Mouse (Mus musculus): Measurements from ENCODE around the gene Arvcf. TPM values are rescaled to one million over a fixed set of nuclear protein-coding genes. Genes with fewer than 3 reads are reported as not detected.

Arvcf gene
- total and polyA plus RNA-seq, 3 experiments: 9.1 to 14.5 TPM; not detected in 1

DNA sequence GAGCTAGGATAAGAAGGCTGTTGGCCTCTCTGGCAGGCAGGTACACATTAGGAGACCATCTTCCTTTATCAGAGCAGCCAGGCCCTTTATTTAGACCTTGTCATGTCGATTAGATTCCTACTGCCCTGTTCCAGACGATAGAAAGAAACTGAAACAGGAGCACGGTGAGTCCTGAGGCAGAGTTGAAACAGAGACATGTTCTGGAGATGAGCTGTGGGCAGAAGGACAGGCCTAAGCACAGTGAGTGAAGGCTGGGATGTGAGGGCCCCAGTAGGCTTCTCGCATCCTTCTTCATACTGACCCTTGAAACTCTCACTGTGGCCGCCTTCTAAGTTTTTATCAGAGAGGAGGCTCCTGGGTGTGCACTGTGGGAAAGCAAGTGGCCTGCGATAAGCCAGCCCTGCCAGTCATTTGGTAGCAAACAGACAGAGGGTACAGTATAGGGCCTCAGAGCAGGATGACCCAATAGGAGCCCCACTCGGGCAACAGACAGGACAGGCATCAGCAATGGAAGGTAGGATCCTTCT lies 80.6 kb downstream of the Arvcf start (continued):
- TF ChIP-seq TBP (IDR thresholded peaks at IDR 0.05; ENCODE audit: low read depth, low read length) (0 out of 2 replicates have a peak, but pooled peaks have one; percentile 46), ZNF384 (IDR thresholded peaks at IDR 0.05; ENCODE audit: low read depth, low read length) (0 out of 2 replicates have a peak, but pooled peaks have one; percentile 14), GABPA (IDR thresholded peaks at IDR 0.05; ENCODE audit: low read depth, low read length) (no peak; the same call in 1 of the 2 replicates)

DNA sequence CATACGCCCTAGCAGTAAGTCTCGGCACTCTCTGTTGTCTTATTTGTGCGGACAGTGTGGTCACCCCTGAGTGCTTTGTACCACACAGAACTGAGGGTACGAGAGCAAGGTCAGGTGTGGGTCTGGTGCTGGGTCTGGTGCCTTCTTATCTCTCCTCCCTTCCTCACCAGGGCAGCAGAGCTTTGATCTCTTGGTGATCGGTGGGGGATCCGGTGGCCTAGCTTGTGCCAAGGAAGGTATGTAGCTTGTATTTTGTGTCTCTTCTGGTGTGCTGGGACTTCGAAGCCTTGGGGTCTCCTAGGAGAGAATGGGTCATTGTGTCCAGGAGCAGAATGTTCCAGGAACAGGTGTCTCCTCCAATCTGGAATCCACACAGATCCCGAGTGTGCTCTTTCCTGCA lies 81.7 kb downstream of the Arvcf start:
- Histone ChIP-seq H3K9ac (ENCODE audit: control insufficient read depth, low read depth, low read length, poor library complexity, severe bottlenecking) (peak overlapping the region; percentile 62), H3K9me3 (replicated peaks; ENCODE audit: insufficient read depth, low read length) (no peaks in the 10 kb centered on the region), H3K27ac (ENCODE audit: control insufficient read depth, low read depth, low read length) (peak overlapping the region; percentile 93), H3K4me3 (ENCODE audit: control insufficient read depth in 1 of 2, insufficient read depth in 1 of 2, low read depth in 2 of 2, low read length in 2 of 2) (peak overlapping the region; percentile 36 to 46), H3K27me3 (ENCODE audit: control insufficient read depth in 1 of 2, insufficient read depth in 2 of 2, low read length in 2 of 2) (no peaks in the 10 kb centered on the region), H3K4me1 (ENCODE audit: control insufficient read depth in 1 of 2, insufficient read depth in 2 of 2, low read length in 2 of 2) (peaks cover 35 to 42% of the 10 kb centered on the region in 2 experiments), H3K79me2 (ENCODE audit: control insufficient read depth, insufficient read depth, low read length, poor library complexity) (peaks cover 28% of the 10 kb centered on the region), H3K36me3 (ENCODE audit: control insufficient read depth in 1 of 2, insufficient read depth in 2 of 2, low read length in 2 of 2) (peaks cover 0 to 43% of the 10 kb centered on the region in 2 experiments; a peak in 2 of 4 replicates)
- DNase-seq (ENCODE audit: low read depth, low spot score): no peak
- no peak for TF ChIP-seq EP300 (IDR thresholded peaks at IDR 0.05; ENCODE audit: low read depth in 1 of 2, low read length in 2 of 2)

DNA sequence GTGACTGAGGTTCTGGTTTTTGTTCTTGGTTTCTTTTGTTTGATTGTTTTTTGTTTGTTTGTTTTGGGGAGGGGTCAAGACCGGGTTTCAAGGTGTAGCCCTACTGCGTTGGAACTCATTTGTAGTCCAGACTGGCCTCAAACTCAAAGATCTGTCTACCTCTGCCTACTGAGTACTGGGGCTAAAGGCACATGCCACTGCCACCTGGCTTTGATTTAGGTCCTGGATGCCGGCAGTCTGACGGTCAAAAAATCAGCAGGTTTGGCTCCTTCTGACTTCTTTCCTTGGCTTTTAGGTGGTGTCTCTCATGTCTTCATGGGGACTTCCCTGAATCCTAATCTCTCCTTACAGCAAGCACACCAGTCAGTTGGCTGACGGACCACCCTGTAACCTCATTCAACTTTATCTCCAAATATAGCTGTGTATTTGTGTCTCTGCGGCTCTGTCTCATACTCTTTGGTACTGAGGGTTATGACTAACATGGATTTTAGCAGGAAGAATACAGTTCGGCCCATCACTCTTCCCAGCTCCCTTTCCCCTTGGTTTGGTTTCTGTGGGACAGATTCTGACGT lies 82.7 kb downstream of the Arvcf start:
- H3K27ac ChIP-seq (ENCODE audit: control insufficient read depth, low read depth, low read length): peak overlapping the region; percentile 41
- DNase-seq (ENCODE audit: low read depth, low spot score): peak; percentile 70
- H3K4me3 ChIP-seq (ENCODE audit: control insufficient read depth in 1 of 2, insufficient read depth in 1 of 2, low read depth in 2 of 2, low read length in 2 of 2): no peak overlapping the region; a peak in 1 of 4 replicates
- peaks cover 0 to 39% of the 10 kb centered on the region in 2 experiments; a peak in 3 of 4 replicates for H3K36me3 ChIP-seq (ENCODE audit: control insufficient read depth in 1 of 2, insufficient read depth in 2 of 2, low read length in 2 of 2)
- peaks cover 35 to 38% of the 10 kb centered on the region in 2 experiments for H3K4me1 ChIP-seq (ENCODE audit: control insufficient read depth in 1 of 2, insufficient read depth in 2 of 2, low read length in 2 of 2)
- no peaks in the 10 kb centered on the region for H3K9me3 ChIP-seq (replicated peaks; ENCODE audit: insufficient read depth, low read length)
- H3K79me2 ChIP-seq (ENCODE audit: control insufficient read depth, insufficient read depth, low read length, poor library complexity): peaks cover 22% of the 10 kb centered on the region
- H3K9ac ChIP-seq (ENCODE audit: control insufficient read depth, low read depth, low read length, poor library complexity, severe bottlenecking): no peak overlapping the region
- H3K27me3 ChIP-seq (ENCODE audit: control insufficient read depth in 1 of 2, insufficient read depth in 2 of 2, low read length in 2 of 2): no peaks in the 10 kb centered on the region
- peak; percentile 56 for TF ChIP-seq SIN3A (IDR thresholded peaks at IDR 0.05; ENCODE audit: low read length)
- TF ChIP-seq ZNF384 (IDR thresholded peaks at IDR 0.05; ENCODE audit: low read depth, low read length): no peak
- no peak for TF ChIP-seq ZKSCAN1 (IDR thresholded peaks at IDR 0.05; ENCODE audit: low read depth, low read length)
- TF ChIP-seq GATA1 (IDR thresholded peaks at IDR 0.05; ENCODE audit: low read depth, low read length): peak; percentile 43; the same call in 1 of the 2 replicates
- no peak; the same call in 1 of the 2 replicates for TF ChIP-seq MYB (IDR thresholded peaks at IDR 0.05; ENCODE audit: low read depth, low read length)
- TF ChIP-seq MEF2A (IDR thresholded peaks at IDR 0.05; ENCODE audit: extremely low read depth, insufficient replicate concordance, low read depth, low read length, poor library complexity, severe bottlenecking): no peak
- no peak for TF ChIP-seq MAFK (IDR thresholded peaks at IDR 0.05; ENCODE audit: borderline replicate concordance, low read depth, low read length)
- 0 out of 2 replicates have a peak, but pooled peaks have one; percentile 45 for TF ChIP-seq ETS1 (IDR thresholded peaks at IDR 0.05; ENCODE audit: low read depth, low read length)
- TF ChIP-seq CTCF (IDR thresholded peaks at IDR 0.05 in 2 of 3, conservative IDR thresholded peaks at IDR 0.05 in 1 of 3; ENCODE audit: control insufficient read depth in 1 of 3, insufficient read depth in 1 of 3, low read depth in 2 of 3, low read length in 3 of 3, poor library complexity in 1 of 3, severe bottlenecking in 1 of 3): no peak
- TF ChIP-seq RCOR1 (IDR thresholded peaks at IDR 0.05; ENCODE audit: low read depth, low read length): no peak; the same call in 1 of the 2 replicates
- TF ChIP-seq MAX (IDR thresholded peaks at IDR 0.05; ENCODE audit: low read length): no peak
- TF ChIP-seq TCF12 (IDR thresholded peaks at IDR 0.05; ENCODE audit: low read depth, low read length): peak; percentile 60
- no peak for TF ChIP-seq GABPA (IDR thresholded peaks at IDR 0.05; ENCODE audit: low read depth, low read length)
- no peak for TF ChIP-seq CHD1 (IDR thresholded peaks at IDR 0.05; ENCODE audit: low read depth, low read length)
- TF ChIP-seq BHLHE40 (IDR thresholded peaks at IDR 0.05; ENCODE audit: borderline replicate concordance, low read depth, low read length): no peak
- TF ChIP-seq NRF1 (IDR thresholded peaks at IDR 0.05; ENCODE audit: insufficient read depth, low read depth, low read length, poor library complexity, severe bottlenecking): no peak
- TF ChIP-seq RAD21 (IDR thresholded peaks at IDR 0.05; ENCODE audit: low read depth, low read length): no peak
- TF ChIP-seq ZC3H11A (IDR thresholded peaks at IDR 0.05; ENCODE audit: low read depth, low read length): no peak
- no peak for TF ChIP-seq UBTF (IDR thresholded peaks at IDR 0.05; ENCODE audit: borderline replicate concordance, insufficient read depth, low read depth, low read length)
- TF ChIP-seq MAZ (IDR thresholded peaks at IDR 0.05; ENCODE audit: low read depth, low read length): no peak
- TF ChIP-seq JUND (IDR thresholded peaks at IDR 0.05; ENCODE audit: low read depth, low read length): no peak
- TF ChIP-seq NELFE (IDR thresholded peaks at IDR 0.05; ENCODE audit: low read depth, low read length): no peak
- TF ChIP-seq POLR2AphosphoS5 (IDR thresholded peaks at IDR 0.05; ENCODE audit: borderline replicate concordance, low read depth, low read length): no peak
- TF ChIP-seq MXI1 (IDR thresholded peaks at IDR 0.05; ENCODE audit: low read depth, low read length): 0 out of 2 replicates have a peak, but pooled peaks have one; percentile 46
- no peak for TF ChIP-seq ELF1 (IDR thresholded peaks at IDR 0.05; ENCODE audit: low read depth, low read length)

All from MEL (cell line).